In genomic region chr3:37886705-37887454, GRCm38 (mm10) we compare ENCODE assay signal across 24 mouse cellular contexts.
"Had no signal": no experiment of that assay in that cellular context is flagged by ENCODE, and none has a peak within 500 bp of the region (broad histone marks: within the 10 kb centered on the region; RNA-seq: fewer than 3 reads in every experiment).

No protein-coding gene starts in this region.

- H3K4me3 ChIP-seq: layer of hippocampus, adult 2 months; limb, embryonic 10.5 days; limb, embryonic 13.5 days; liver, embryonic 13.5 days; lung, embryonic 15.5 days; megakaryocyte, embryonic 14.5 days; midbrain, embryonic 10.5 days; neural tube, embryonic 12.5 days; neural tube, embryonic 15.5 days had no signal

- H3K9me3 ChIP-seq: limb, embryonic 10.5 days; limb, embryonic 13.5 days; liver, embryonic 13.5 days; lung, embryonic 15.5 days; megakaryocyte, embryonic 14.5 days; midbrain, embryonic 10.5 days; neural tube, embryonic 12.5 days; neural tube, embryonic 15.5 days had no signal

- H3K36me3 ChIP-seq: limb, embryonic 10.5 days; limb, embryonic 13.5 days; liver, embryonic 13.5 days; lung, embryonic 15.5 days; midbrain, embryonic 10.5 days; neural tube, embryonic 12.5 days; neural tube, embryonic 15.5 days had no signal

- H3K9ac ChIP-seq: limb, embryonic 13.5 days; liver, embryonic 13.5 days; lung, embryonic 15.5 days; neural tube, embryonic 12.5 days; neural tube, embryonic 15.5 days had no signal

- H3K27me3 ChIP-seq: limb, embryonic 13.5 days; liver, embryonic 13.5 days; lung, embryonic 15.5 days; neural tube, embryonic 12.5 days; neural tube, embryonic 15.5 days had no signal

- DNase-seq: kidney, adult 2 months; kidney, postnatal 25 days; layer of hippocampus, adult 9-11 months; liver; liver, embryonic 13.5 days; lung, postnatal 10 days; lung, postnatal 4 days; midbrain, embryonic 14.5 days; right cerebral cortex, adult 18-20 months; right cerebral cortex, postnatal 14 days; right cerebral cortex, postnatal 4 days; thymus, adult 2 months; thymus, postnatal 14 days; thymus, postnatal 4 days had no signal

- H3K4me1 ChIP-seq: neural tube, embryonic 12.5 days; neural tube, embryonic 15.5 days had no signal

- H3K27ac ChIP-seq: kidney, postnatal 0 days; layer of hippocampus, adult 2 months; limb, embryonic 10.5 days; limb, embryonic 13.5 days; liver, embryonic 13.5 days; lung, embryonic 15.5 days; midbrain, embryonic 10.5 days; neural tube, embryonic 12.5 days; neural tube, embryonic 15.5 days; stomach, postnatal 0 days had no signal
